Mouse (Mus musculus): ENCODE measurements around the gene Fam241a.

Gene Fam241a

DNA sequence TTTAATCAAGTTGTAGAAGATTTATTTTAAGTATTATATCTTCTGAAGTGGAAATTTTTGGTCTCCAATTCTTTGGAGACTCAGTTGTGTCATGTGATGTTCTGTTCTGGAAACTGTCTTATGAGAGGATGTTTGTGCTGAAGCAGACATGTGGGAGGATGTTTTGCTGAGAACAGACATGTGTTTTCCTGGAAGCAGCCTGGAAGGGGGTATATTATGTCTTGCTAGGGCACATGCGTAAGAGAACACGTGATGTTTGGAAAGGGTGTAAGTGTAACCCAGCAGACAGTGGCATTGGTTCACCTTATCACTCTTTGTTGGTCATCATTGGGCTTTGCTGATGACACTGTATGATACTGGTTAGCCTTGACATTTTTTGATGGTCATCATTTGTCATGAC is 20.6 kb downstream of the Fam241a start:
- DNase-seq (ENCODE audit: low spot score in 2 of 2) = no peak

DNA sequence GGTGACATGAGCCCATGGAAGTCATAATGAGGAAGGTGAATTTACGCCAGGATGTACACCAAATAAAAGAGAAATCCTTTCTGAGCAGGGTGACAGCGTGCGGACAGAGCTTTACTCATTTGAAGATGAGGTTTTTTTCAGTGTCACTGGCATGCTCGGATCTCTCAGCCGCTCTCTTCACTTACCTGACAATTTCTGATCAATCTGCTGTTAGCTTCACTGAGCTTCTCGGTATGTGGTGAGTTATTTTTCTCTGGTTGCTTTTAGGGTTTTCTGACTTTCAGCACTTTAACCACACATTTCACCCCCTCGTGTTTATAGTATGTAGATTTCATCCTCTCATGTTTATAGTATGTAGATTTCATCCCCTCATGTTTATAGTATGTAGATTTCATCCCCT is 21.1 kb downstream of the Fam241a start:
- no peak for DNase-seq (ENCODE audit: low spot score in 2 of 2)

DNA sequence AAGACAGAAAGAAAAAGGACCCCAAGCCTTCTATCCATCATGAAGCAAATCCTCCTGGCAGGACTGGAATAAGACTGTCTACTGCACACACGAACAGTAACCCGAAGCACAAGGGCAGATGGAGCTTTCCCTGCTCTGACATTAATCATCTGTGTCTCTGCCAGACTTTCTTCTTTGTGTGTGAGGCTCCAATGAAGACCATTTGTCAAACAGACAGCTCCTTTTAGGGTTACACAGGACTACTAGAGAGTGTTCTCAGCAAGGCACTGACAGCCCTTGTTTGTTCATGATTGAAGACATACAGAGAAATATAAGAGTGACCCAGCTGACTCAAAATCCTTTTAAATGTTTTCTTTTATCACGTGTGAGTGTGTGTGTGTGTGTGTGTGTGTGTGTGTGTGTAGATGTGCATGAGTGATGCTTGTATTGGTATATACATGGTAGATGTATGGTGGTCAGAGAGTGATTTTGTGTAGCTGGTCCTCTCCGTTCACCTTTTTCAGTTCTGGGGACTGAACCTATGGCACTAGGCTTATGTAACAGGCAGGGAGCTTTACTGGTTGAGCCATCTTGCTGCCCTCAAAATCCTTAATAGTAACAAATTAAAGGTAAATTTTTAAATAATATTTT is 21.8 kb downstream of the Fam241a start:
- no peak for DNase-seq (ENCODE audit: low spot score in 2 of 2)

DNA sequence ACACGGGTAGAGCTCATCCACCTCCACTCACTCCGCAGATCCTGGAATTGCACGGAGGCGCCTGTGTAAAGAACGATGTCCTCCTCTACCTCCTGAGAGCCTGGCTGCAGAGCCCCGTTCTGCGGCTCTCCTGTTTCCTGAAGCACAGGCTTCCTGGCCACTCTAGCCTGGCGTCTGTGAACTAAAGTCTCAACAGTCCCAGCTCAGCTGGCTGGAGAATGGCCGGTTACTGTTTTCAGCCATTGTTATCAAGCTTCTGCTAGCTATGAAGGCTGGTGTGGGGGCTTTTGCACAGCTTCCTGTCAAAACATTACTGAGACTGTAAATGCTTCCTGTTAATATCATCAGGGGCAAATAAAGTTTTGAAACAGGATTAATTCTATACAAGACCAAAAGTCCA is 24.5 kb downstream of the Fam241a start:
- no peak for DNase-seq (ENCODE audit: low spot score in 2 of 2)

DNA sequence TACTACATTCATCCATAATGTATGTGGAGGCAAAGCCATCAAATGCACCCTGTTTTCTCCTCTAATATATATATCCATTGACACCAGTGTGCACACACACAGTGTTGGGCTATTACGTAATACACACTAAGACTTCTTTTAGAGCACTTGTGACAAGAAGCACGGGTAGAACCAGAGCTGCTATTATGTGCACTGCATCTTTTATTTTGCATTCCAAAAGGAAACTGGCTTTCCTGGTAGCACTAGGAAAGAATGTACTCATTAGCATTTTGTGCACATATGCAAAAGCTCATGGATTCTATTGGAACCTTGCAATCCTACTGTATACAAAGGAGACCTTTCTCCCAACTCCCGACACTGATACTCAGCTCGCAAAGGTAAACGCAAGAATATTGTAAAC is 27.2 kb downstream of the Fam241a start:
- no peak for DNase-seq (ENCODE audit: low spot score in 2 of 2)

DNA sequence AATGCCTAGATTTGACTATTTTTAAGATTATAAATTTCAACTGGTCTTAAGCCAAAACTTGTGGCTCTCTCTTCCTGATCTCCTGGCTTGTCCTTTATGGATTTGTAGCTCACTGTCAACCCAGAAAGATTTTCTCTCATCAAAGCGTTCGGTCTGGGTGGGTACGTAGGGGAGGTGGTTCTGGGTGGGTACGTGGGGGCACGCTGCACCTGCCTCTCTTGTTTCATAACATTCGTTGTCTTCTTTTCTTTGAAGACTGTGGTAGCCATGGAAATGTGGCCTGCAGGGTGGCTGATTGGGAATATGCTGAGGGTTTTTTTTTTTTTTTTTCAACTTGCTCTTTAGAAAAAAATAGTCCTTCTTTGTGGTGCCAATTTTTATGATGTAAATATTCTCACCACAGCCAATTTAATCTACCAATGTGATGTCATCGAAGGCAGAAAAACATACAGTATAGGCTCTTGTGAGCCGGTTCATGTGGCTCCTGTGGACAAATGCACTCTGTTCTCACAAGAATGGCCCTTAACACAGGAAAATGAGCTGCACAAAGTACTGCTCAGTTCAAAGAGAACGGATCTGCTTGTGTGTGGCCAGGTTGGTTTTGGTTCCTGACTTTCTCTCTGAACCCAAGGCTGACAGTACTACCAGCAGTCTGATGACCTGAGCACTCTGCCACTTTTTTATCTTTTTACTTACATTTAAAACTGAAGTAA is 27.9 kb downstream of the Fam241a start:
- no peak for DNase-seq (ENCODE audit: low spot score in 2 of 2)

DNA sequence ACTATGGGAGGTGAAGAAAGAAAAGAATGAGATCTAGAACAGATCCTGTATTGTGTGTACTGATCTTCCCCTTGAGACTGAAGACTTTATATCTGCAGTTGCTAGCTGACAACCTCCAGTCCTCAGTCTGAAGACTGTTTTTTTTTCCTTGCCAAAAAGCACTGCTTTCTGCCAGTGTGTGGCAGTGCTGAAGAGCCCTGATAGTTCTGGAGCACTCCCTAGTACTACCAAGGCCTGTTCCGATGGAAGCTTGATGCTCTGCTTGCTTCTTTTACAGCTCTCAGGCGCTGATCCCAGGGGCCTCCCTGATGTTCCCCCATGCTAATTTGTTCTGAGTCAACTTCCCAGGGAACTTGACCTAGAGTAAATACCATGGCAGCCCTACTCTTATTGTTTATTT is 31.9 kb downstream of the Fam241a start:
- no peak for DNase-seq (ENCODE audit: low spot score in 2 of 2)

DNA sequence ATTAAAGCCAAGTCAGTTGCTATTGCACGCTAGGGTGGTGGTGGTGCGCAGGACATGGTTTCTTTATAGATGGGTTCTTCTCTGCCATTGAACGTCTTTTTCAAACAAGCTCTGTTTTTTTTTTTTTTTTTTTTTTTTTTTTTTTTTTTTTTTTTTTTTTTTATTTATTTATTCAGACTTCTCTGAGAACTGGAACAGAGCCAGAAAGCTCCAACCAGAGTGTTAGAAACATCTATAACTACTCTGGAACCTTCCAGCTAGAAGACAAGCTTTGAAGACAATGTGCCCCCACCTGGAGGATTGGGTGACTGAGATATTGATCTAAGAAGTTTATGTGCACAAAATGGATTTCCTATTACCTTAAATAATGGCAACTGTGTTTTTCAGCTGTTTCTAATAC is 32.6 kb downstream of the Fam241a start:
- DNase-seq (ENCODE audit: low spot score in 2 of 2) = no peak

DNA sequence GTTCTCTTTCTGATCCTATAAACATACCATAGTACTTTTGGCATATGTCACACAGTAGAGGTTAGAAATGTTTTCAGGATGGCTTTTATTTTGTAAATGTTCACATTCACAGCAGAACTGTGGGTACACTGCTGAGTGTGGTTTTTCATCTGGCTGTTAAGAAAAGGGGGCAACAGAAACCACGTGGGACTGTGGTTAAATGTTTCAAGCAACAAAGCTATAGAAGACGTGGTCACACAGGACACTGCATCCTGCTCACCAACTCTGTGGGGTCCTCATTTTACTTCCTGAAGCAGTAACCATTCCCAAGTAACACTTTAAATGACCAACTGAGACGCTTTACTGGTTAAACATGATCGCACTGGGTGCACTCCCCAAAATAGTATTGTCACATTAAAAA is 33.6 kb downstream of the Fam241a start:
- no peak for DNase-seq (ENCODE audit: low spot score in 2 of 2)

DNA sequence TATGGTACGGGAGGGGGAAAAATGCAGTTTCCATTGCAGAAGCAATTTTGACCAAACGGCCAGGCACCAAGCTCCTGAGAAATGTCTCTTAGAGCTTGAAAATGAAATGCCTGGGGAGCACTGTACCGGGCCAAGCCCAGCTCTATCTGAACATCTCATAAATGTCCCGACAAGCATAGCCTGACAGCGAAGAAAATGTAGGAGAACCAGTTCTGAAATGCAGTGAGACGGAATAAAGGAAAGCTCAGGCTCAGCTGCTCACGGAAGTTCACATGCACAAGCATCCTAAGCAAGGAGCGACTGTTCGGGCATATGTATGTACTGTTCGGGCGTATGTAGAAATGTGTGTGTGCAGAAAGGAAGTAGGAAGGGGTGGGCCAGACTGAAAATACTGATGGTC is 34.8 kb downstream of the Fam241a start:
- DNase-seq (ENCODE audit: low spot score in 2 of 2) = no peak

DNA sequence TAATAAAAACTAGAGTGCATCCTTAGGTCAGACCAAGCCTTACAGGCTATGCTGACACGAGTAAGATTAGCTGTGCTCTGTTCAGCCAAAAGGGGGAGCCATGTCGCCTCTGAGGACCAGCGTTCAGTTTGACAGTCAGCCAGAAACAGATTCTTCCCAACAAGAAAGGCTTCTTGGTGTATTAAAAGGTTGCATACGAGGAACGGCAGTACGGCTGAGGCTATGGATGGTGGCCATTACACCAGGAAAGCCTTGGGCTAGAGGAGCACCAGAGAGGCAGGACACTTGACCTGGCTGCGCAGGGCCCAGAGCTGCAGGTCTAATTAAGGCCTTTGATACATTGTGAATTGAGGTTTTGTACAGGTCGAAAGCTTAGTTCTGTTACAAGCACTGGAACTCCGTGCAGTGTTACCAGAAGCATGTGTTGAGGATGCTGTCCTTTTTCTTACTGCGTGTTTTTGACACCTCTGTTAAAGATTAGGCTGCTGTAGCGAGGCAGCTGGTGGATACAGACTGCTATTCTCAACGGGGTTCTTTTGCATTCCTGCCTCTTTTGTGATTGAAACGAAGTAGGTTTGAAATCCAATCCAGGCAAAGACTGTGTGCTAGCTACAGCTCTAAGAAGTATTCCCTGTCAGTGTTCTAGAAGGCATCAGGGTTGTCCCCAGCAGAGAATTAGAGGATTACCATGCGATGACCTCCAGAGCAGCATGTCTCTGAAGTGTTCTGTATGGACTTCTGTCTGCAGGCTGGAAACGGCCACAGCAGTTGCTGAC is 42.5 kb downstream of the Fam241a start:
- DNase-seq (ENCODE audit: low spot score in 2 of 2) = peak; percentile 51 to 56

DNA sequence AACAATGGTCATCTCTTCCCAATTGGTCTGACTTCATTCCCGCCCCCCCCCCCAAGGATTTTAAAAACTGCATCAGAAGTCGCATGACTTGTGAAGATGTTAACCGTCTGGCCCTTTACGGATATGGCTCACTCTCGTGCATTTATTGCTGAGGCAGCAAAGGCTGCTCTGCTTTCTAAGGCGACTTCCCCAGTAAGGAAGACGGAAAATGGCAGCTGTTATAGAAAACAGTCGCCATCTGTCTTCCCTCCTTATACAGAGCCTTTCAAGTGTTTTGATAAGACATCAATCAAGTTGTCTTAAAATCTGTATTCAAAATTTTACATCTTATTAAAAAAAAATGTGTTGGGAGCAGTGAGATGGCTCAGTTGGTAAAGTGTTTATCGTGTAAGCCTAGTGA is 43.4 kb downstream of the Fam241a start:
- no peak for DNase-seq (ENCODE audit: low spot score in 2 of 2)

DNA sequence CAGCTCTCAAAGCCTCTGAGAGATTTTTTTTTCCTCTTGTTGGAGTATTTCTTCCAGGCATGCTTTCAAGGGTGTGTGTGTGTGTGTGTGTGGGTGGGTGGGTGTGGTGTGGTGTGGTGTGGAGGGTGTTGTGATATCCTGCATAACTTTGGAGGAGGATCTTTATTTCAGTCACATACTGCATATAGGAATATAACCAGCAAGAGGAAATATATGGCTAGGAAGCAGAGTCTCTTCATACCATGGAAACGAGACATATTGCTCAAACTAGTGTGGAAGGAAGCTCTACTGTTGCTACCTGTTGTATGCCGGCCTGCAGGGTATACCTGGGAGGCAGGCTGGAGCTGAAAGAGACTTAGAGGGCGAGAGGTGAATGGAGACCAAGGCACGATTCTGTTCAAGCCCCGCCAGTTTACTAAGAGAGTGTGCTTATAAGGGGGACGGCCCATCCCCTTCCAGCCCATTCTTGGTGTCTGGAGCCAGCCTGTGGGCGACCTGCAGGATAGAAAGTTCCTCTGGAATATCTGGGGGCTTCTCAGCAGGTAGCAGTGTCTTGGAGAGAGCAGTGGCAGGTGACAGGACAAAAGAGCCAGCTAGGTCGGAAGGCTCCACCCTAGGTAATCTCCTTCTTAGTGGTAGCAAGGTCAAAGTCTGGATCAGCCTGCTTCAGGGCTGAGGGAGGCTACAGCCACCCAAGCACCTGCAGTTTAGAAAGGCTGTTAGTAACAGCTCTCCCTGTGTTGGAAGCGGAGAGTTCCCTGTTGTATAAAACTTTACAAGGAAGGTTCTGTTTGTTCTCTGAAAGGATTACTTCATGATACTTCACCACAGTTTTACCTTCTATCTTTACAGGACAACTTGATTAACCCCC is 45.1 kb downstream of the Fam241a start:
- no peak for DNase-seq (ENCODE audit: low spot score in 2 of 2)

DNA sequence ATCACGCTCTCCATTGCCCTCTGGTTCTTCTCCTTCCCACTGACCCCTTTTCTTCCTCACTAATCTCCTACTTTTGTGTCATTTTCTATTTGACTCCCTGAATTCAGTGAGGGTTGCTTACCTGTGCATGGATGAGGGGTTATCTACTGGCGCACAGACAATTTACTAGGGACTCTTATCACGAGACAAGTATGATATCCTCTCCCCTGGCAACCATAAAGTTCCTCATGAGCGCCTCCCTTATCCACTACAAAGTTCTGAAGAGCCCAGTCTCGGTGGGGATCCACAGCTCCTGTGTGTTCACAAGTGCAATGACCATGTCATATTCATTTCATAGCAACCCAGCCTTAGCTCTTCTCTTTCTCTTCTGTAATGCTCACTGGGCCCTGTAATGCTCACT is 46.2 kb downstream of the Fam241a start:
- no peak for DNase-seq (ENCODE audit: low spot score in 2 of 2)

DNA sequence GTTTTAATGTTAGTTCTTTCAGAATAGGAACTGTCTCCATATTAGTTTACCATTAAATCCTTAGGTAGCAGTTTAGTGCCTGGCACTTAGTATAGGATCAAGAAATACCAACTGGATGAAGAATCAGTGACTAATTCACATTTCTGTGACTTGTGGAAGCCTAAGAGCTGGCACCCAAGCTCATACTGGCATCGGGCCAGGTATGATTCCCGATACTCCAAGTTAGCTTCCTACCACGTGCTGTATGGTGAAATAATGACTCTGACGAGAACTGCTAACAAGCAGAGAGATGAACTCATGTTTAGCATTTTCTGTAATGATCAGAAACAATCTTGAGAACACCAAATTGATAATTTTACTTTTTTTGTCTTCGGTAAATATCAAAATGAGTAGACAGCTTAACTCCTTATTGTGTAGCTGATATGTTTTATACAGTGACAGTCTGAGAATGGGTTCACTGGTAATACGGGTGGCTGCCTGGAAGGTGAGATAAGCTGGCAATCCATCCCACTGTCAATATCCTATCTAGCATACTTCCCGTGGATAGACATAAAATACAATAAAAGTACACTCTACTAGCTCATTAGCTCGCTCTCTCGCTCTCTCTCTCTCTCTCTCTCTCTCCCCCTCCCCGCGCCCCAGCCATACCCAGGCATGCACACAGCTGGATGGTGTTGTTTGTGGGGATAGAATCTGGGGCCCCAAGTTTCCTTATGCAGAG is 47.9 kb downstream of the Fam241a start:
- no peak for DNase-seq (ENCODE audit: low spot score in 2 of 2)

DNA sequence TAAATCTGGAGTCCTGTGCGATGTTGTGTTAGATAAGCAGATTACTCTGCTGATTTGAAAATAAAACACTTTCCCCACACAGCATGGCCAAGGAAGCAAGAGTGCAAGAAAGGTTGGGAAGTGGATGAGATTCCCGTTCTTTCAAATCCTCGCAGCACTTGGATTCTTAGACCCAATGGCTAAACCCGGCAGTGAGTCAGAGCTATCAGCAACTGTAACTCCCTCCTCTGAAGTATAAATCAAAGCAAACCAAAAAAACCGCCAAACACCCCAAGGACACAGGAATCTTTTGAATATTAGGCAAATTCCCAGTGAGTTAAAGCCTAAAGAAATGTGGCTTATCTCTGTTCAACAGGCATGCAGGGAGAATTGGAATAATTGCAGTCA is 52.2 kb downstream of the Fam241a start:
- no peak for DNase-seq (ENCODE audit: low spot score in 2 of 2)

DNA sequence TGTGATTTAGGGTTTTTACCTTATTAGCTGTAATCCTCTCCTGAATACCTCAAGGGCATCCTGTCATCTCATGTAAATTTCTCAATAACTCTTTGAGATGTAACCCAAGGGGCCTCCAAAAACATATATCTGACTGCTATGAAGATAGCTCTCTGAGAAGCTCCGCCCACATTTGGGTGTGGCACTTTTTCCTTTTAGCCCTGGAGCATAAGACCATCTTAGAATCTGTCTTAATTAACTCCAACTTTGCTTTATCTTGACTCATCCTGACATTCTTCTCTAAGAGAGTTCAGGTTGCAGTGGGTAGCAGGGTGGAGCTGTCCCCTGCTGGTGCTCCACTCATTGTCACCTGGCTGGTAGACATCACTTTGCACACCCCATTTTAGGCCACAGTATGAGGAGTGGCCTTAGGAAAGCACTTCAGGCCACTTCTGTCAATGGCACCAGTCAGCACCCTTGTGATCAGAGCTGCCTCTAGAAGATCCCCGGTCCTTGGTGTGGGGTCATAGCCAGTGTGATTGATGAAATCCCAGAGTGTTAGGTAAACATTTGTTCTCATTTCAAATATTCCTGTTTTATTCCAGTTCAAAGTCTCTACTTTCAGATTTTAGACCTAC is 52.7 kb downstream of the Fam241a start:
- DNase-seq (ENCODE audit: low spot score in 2 of 2) = no peak

DNA sequence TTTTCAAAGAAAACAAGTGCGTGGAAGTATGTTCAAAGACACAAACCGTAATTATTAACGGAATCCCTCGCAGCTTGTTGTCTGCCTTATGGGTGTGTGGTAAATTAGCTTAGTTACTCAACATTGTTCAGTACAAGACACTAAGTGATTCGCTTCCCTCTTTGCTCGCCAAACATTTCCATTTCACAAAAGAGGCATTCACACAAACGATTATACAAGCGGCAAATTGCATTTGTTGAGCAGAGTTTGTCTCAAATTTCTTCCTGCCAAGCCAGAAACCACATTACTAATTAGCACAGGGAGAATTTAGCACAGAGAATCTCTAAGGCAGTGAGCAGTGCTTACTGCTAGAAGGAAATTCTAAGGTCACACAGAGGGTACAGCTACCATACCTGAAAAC is 54.2 kb downstream of the Fam241a start:
- no peak for DNase-seq (ENCODE audit: low spot score in 2 of 2)

DNA sequence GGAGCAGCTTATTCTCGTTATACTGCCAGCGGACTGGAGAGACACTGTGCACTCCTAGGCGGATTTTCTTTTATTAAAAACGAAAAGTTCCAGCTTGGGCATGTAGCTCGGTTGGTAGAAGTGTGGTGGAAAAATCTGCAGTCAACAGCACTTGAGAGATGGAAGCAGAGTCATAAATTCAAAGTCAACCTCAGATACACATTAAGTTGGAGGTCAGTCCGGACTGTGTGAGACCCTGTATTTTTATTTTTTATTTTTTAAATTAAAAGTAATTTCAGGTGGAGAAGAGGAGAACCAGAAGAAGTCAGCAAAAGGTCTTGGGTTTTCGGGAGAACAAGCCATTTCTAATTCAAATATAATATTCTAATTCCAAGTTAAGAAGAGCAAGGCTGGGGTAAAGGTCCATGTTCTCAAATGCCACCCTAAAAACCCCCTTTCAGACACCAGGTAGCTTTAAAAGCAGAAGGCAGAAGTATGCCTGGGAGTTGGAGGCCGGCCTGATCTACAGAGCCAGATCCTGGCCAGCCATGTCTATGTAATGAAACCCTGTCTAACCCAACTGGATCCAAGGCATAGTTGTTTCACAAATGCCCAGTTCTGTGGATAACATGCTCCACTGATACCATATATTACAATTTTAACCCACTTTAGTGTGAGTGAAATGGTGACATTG is 58.0 kb downstream of the Fam241a start:
- no peak for DNase-seq (ENCODE audit: low spot score in 2 of 2)

DNA sequence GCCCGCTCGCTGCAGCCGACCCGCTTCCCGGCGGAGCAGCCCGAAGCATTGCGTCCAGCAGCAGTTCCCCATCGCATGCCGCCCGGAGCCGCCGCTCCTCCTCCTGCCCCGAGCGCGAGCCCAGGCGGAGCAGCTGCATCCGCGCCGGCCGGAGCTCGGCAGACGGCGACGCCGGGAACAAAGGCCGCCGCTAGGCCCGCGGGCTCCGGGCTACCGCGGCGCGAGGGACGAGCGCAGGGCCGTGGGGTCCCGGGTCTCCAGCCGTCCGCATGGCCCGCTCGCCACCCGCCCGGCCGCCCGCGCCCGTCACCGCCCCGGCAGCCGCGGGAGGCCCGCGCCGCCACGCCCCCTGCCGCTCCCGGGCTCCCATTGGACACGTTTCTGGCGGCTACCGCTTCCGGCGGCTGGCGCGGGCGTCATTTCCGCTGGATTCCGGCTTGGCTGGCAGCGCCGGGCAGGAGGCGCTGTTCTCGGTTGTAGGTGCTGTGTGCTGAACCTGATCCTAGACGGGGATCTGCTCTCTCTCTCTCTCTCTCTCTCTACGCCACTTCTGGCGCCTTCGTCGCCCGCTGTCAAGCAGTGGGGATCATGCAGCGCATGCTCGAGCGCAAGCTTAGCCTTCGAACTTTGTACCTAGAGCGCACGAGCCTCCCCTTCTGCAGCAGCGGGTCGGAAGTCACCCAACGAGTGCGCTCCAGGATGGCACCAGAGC is 58.8 kb downstream of the Fam241a start, which contains the start of gene Ap1ar:
Gene Ap1ar, minus strand, starts transcription at position 370 of the 712 bp plus-strand sequence.
- DNase-seq (ENCODE audit: low spot score in 2 of 2) = peak; percentile 95 to 96

All from spleen, postnatal 36 days (tissue).